Mouse (Mus musculus) cerebellum, postnatal 10 days (tissue): ENCODE data around the gene Mlf2.

Experiments
- DNase-seq, 2 experiments: peaks; one replicate each; pipeline ENCODE4 v3.0.0; 2021; ENCODE audit warnings: mixed read lengths in 2 of 2

The Mlf2 gene

GRCm38 (mm10) chr6:124936681-124937080 is 5.5 kb downstream of the Mlf2 start:
- no peak for DNase-seq

- DNase-seq = no peak
Measured at GRCm38 (mm10) chr6:124937493-124937892, 6.3 kb downstream of the Mlf2 start.

- no peak for DNase-seq
Measured at GRCm38 (mm10) chr6:124938554-124938953, 7.4 kb downstream of the Mlf2 start.

- DNase-seq = no peak
Measured at GRCm38 (mm10) chr6:124941679-124942078, 10.5 kb downstream of the Mlf2 start.

- DNase-seq = peak; percentile 73 to 76
Measured at GRCm38 (mm10) chr6:124943526-124943925, 12.3 kb downstream of the Mlf2 start.

GRCm38 (mm10) chr6:124953991-124954715 is 23.0 kb downstream of the Mlf2 start:
- DNase-seq = no peak

- no peak for DNase-seq
Measured at GRCm38 (mm10) chr6:124955212-124955611, 24.0 kb downstream of the Mlf2 start.

- no peak for DNase-seq
Measured at GRCm38 (mm10) chr6:124958127-124958526, 26.9 kb downstream of the Mlf2 start.

- DNase-seq = no peak
Measured at GRCm38 (mm10) chr6:124959960-124960359, 28.8 kb downstream of the Mlf2 start.

- DNase-seq = no peak
Measured at GRCm38 (mm10) chr6:124961021-124961420, 29.8 kb downstream of the Mlf2 start.

- no peak for DNase-seq
Measured at GRCm38 (mm10) chr6:124964638-124965037, 33.5 kb downstream of the Mlf2 start.

GRCm38 (mm10) chr6:124965088-124965719 is 34.0 kb downstream of the Mlf2 start, which contains the start of gene Cops7a:
Gene Cops7a (minus strand): TSS chr6:124965538.
- peak; percentile 97 to 98 for DNase-seq

GRCm38 (mm10) chr6:124965747-124966146 is 34.6 kb downstream of the Mlf2 start:
- DNase-seq = no peak

- peak; percentile 33 to 51 for DNase-seq
Measured at GRCm38 (mm10) chr6:124966466-124967118, 35.4 kb downstream of the Mlf2 start.

GRCm38 (mm10) chr6:124967766-124968165 is 36.6 kb downstream of the Mlf2 start:
- peak; percentile 70 to 80 for DNase-seq
